ENCODE assay signal across 13 mouse cellular contexts in the genomic region with DNA sequence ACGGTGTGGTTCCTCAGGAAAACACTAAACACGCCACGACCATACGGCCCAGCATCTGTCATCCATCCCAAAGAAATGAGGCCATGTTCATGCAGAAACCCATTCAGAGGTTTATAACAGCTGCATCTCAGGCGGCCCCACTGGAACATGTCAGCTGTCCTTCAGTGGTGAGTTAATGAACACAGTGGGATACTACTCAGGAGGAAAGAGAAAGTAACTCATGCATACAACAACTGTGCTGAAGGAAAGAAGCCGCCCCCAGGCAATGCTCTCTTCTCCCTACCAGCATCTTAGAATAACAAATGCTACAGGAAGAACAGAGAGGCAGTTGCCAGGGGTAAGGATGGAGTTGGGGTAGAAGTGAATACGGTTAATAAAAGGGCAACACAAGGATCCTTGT.
"Had no signal": no experiment of that assay in that cellular context is flagged by ENCODE, and none has a peak within 500 bp of the region (broad histone marks: within the 10 kb centered on the region; RNA-seq: fewer than 3 reads in every experiment).

No protein-coding gene starts in this region.

- H3K4me2 ChIP-seq: kidney, embryonic 15.5 days; limb, embryonic 15.5 days; neural tube, embryonic 12.5 days had no signal

- DNase-seq: kidney, adult 18-20 months; kidney, postnatal 14 days; left cerebral cortex, postnatal 4 days; lung, adult 18-20 months; midbrain, embryonic 14.5 days; right cerebral cortex, adult 18-20 months; right cerebral cortex, postnatal 25 days; thymus, postnatal 36 days had no signal

- H3K27ac ChIP-seq: kidney, embryonic 15.5 days; limb, embryonic 15.5 days; liver, embryonic 14.5 days; neural tube, embryonic 12.5 days had no signal

- H3K9me3 ChIP-seq: kidney, embryonic 15.5 days; limb, embryonic 15.5 days; neural tube, embryonic 12.5 days had no signal

- H3K4me1 ChIP-seq: kidney, embryonic 15.5 days; limb, embryonic 15.5 days; neural tube, embryonic 12.5 days had no signal

- H3K27me3 ChIP-seq: kidney, embryonic 15.5 days; limb, embryonic 15.5 days; neural tube, embryonic 12.5 days had no signal

- H3K9ac ChIP-seq: kidney, embryonic 15.5 days; limb, embryonic 15.5 days; liver, embryonic 14.5 days; neural tube, embryonic 12.5 days had no signal

- H3K4me3 ChIP-seq: kidney, embryonic 15.5 days; limb, embryonic 15.5 days; myocyte; neural tube, embryonic 12.5 days had no signal
